Mouse (Mus musculus) stomach, postnatal 0 days (tissue): ENCODE data around the gene Shisa8.

ENCODE experiments used
- CTCF ChIP-seq: IDR thresholded peaks from 2 replicates; pipeline ENCODE4 v1.5.1; 2016; ENCODE audit warnings: antibody characterized with exemption, low read depth, mild to moderate bottlenecking, moderate library complexity
- EP300 ChIP-seq: optimal IDR thresholded peaks from 2 replicates; pipeline ENCODE3; 2016; ENCODE audit warnings: antibody characterized with exemption

DNA sequence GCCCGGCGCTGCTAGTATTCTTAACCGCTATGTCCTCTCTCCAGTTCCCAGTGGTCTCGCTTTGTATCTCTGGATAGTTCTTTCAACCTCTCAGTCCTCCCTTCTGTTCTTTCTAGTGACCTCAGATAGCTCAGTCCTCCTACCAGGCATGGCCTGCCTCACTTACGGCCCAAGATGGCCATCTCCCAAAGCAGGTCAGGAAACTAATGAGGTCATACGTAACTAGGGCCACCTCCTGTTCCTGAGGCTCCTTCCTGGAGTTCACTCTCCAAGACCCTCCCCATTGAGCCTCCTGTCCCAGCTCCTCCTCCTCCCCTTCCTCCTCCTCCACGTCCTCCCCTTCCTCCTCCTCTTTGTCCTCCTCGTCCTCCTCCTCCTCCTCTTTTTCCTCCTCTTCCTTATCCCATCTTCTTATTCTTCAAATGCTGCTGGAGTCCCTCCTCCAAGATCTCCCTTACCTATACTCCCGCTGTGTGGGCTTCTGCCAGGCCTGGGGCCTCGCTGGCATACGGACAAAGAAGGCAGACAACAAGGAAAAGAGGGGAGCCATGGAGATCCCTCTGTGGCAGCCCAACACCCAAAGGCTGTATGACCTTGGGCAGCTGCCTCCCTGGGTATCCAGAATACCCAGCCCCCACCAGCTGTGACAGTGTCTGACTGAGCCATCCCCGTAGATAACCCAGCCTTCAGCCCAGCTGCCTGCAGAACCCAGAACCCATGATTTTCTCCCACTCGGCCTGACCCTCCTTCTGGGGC, 3.1 kb downstream of the Shisa8 start:
- TF ChIP-seq EP300 (no peak), CTCF (no peak)
